Mouse (Mus musculus): ENCODE measurements around the gene Abl1. TPM values are rescaled to one million over a fixed set of nuclear protein-coding genes. Genes with fewer than 3 reads are reported as not detected.

The Abl1 gene
- total RNA-seq, 2 experiments from 2014 or later: 109 to 112 TPM

Other genes with a start within 250 kb of the Abl1 start
- gene Ass1, start 218.2 kb upstream of the Abl1 start, total RNA-seq (2021): 10 to 100 TPM; 53.1 to 95.2 TPM
- gene Fubp3, start 115.7 kb upstream of the Abl1 start, total RNA-seq (2021): 10 to 100 TPM; 87.0 to 91.6 TPM
- gene Prdm12, start 48.3 kb upstream of the Abl1 start, total RNA-seq (2021): not detected
- 10 to 100 TPM; 32.9 to 37.4 TPM for gene Exosc2, start 17.7 kb upstream of the Abl1 start, total RNA-seq (2021)
- gene Qrfp, start 122.2 kb downstream of the Abl1 start, total RNA-seq (2021): not detected
- gene Fibcd1, start 157.6 kb downstream of the Abl1 start, total RNA-seq (2021): 1 to 10 TPM; 1.1 to 2.2 TPM
- 10 to 100 TPM; 18.7 to 19.6 TPM for gene Lamc3, start 198.9 kb downstream of the Abl1 start, total RNA-seq (2021)

Measured in adrenal gland, postnatal 4 days (tissue).